ENCODE assay signal across 8 mouse cellular contexts in genomic region chr11:115552783-115553182, GRCm38 (mm10). TPM values are rescaled to one million over a fixed set of nuclear protein-coding genes. Genes with fewer than 3 reads are reported as not detected.
DNase-seq lines count a peak whose midpoint lies in the region; ATAC-seq and TF ChIP-seq lines count a peak whose summit lies in the region.

No protein-coding gene starts in this region.

- 53% methylated on average over 4 of the region's 4 CpGs for WGBS in kidney, embryonic 14.5 days

- no peak overlapping the region for H3K4me3 ChIP-seq in kidney, embryonic 14.5 days (ENCODE audit: low read length)
- H3K4me3 ChIP-seq in E14TG2a.4 (replicated peaks; ENCODE audit: low read length), result no peak overlapping the region

- no peak overlapping the region for H3K4me2 ChIP-seq in kidney, embryonic 14.5 days (replicated peaks; ENCODE audit: low read depth, low read length)

- no peak overlapping the region for H3K27ac ChIP-seq in kidney, embryonic 14.5 days (ENCODE audit: low read depth, low read length)

- DNase-seq in kidney, adult 18-20 months, result peak; percentile 20
- DNase-seq in 416B (ENCODE audit: low read depth), result peak; percentile 59
- DNase-seq in lung, postnatal 14 days, result peak; percentile 7
- DNase-seq in right cerebral cortex, postnatal 36 days (ENCODE audit: low spot score in 2 of 2), result no peak
- no peak for DNase-seq in right cerebral cortex, postnatal 14 days

- TF ChIP-seq CTCF in E14TG2a.4 (conservative IDR thresholded peaks at IDR 0.05; ENCODE audit: low read length), result peak; percentile 46

- H3K9me3 ChIP-seq in kidney, embryonic 14.5 days (ENCODE audit: control insufficient read depth, low read length), result no peaks in the 10 kb centered on the region; the same call in 1 of the 2 replicates
- no peaks in the 10 kb centered on the region for H3K9me3 ChIP-seq in E14TG2a.4 (ENCODE audit: low read length)

- no peaks in the 10 kb centered on the region for H3K4me1 ChIP-seq in kidney, embryonic 14.5 days (ENCODE audit: control insufficient read depth, insufficient read depth, low read length)
- H3K4me1 ChIP-seq in E14TG2a.4 (replicated peaks; ENCODE audit: low read depth, low read length), result peaks cover 27% of the 10 kb centered on the region

- no peak for ATAC-seq in kidney, embryonic 14.5 days (ENCODE audit: low FRiP score, low TSS enrichment)
- ATAC-seq in inflammation-experienced regulatory T-cells, adult 6 months, result no peak

- no peak overlapping the region for H3K9ac ChIP-seq in kidney, embryonic 14.5 days (ENCODE audit: low read depth, low read length)

- no peaks in the 10 kb centered on the region for H3K27me3 ChIP-seq in kidney, embryonic 14.5 days (ENCODE audit: control insufficient read depth, insufficient read depth, low read length)
- H3K27me3 ChIP-seq in E14TG2a.4 (ENCODE audit: insufficient read depth, low read length), result no peaks in the 10 kb centered on the region

- H3K36me3 ChIP-seq in kidney, embryonic 14.5 days (ENCODE audit: control insufficient read depth, insufficient read depth, low read length), result no peaks in the 10 kb centered on the region
- no peaks in the 10 kb centered on the region for H3K36me3 ChIP-seq in E14TG2a.4 (ENCODE audit: insufficient read depth, low read length)

RNA-seq across cellular contexts. Expression of gene Nup85, which starts 11.5 kb away (rescaled TPM):
- 159 and 197 TPM in 2 replicates for polyA plus RNA-seq in kidney, embryonic 14.5 days (2014; fragmentation: Nextera tagmentation; extraction: Ambion mirVana)
- polyA plus RNA-seq in inflammation-experienced regulatory T-cells, adult 6 months (2017; shearing (Covaris generic)), result 10 to 100 TPM; 46.0 to 56.8 (median 53.8) TPM

RNA-seq across cellular contexts. Expression of gene Sumo2, which starts 16.7 kb away (rescaled TPM):
- polyA plus RNA-seq in kidney, embryonic 14.5 days (2014; fragmentation: Nextera tagmentation; extraction: Ambion mirVana), result 1,228 and 1,562 TPM in 2 replicates
- 100 to 1,000 TPM; 668 to 906 (median 737) TPM for polyA plus RNA-seq in inflammation-experienced regulatory T-cells, adult 6 months (2017; shearing (Covaris generic))

RNA-seq across cellular contexts. Expression of gene Jpt1, which starts 38.6 kb away (rescaled TPM):
- 487 and 524 TPM in 2 replicates for polyA plus RNA-seq in kidney, embryonic 14.5 days (2014; fragmentation: Nextera tagmentation; extraction: Ambion mirVana)
- polyA plus RNA-seq in inflammation-experienced regulatory T-cells, adult 6 months (2017; shearing (Covaris generic)), result 100 to 1,000 TPM; 619 to 638 (median 633) TPM

RNA-seq across cellular contexts. Expression of gene Mrps7, which starts 50.9 kb away (rescaled TPM):
- polyA plus RNA-seq in kidney, embryonic 14.5 days (2014; fragmentation: Nextera tagmentation; extraction: Ambion mirVana), result 99.7 and 100 TPM in 2 replicates
- 10 to 100 TPM; 22.9 to 31.7 (median 27.9) TPM for polyA plus RNA-seq in inflammation-experienced regulatory T-cells, adult 6 months (2017; shearing (Covaris generic))

RNA-seq across cellular contexts. Expression of gene Gga3, which starts 51.1 kb away (rescaled TPM):
- polyA plus RNA-seq in kidney, embryonic 14.5 days (2014; fragmentation: Nextera tagmentation; extraction: Ambion mirVana), result 14.4 and 22.7 TPM in 2 replicates
- 10 to 100 TPM; 24.8 to 36.2 (median 35.0) TPM for polyA plus RNA-seq in inflammation-experienced regulatory T-cells, adult 6 months (2017; shearing (Covaris generic))

Comparison
In these comparisons a context has a peak if more than half of its experiments do, and no peak if none do; other contexts are left out.
1. DNase-seq: peak in kidney, adult 18-20 months (single experiment), 416B (single experiment) and lung, postnatal 14 days (single experiment); none in right cerebral cortex, postnatal 36 days (0 of 2) and right cerebral cortex, postnatal 14 days (single experiment).